Mouse (Mus musculus) central nervous system, embryonic 11.5 days (tissue): ENCODE data around the gene Gm8914. TPM values are rescaled to one million over a fixed set of nuclear protein-coding genes. Genes with fewer than 3 reads are reported as not detected.

Experiments used
- polyA plus RNA-seq: library from polyadenylated mRNA; depleted of rRNA; stranded (reverse); fragments of >200 nt; gene quantifications from 2 replicates; pipeline ENCODE4 v1.2.3, GENCODE M21; 2012; rRNA removed

The Gm8914 gene
- polyA plus RNA-seq, result not detected in 2 replicates

DNA sequence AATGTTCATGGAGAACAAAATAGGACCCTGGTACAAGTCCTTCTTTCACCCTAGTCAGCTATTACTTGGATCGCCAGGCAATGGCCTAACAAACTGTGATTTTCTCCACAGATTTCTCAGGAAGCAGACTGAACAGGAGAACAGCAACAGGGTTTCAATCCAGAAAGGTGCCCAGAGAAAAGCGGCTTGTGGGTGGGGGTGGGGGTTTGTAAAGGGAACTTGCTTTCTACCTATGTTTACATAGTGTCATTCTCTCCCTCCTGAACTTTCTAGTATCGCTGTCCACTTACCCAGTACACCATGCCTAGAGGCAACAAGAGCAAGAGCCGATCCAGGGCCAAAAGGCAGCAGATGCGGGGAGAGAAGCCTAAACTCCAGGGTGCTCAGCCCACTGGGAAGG lies at the start of gene Gm8914:
Gene Gm8914, plus strand, starts transcription at position 301 of the 400 bp plus-strand sequence.

Other genes starting within 250 kb of the Gm8914 start
- not detected in 2 replicates for gene Mageb2, start 148.4 kb upstream of the Gm8914 start, polyA plus RNA-seq
- not detected in 2 replicates for gene Gm5072, start 87.6 kb upstream of the Gm8914 start, polyA plus RNA-seq
- not detected in 2 replicates for gene 1700084M14Rik, start 95.8 kb downstream of the Gm8914 start, polyA plus RNA-seq
- not detected in 2 replicates for gene Gm14781, start 152.1 kb downstream of the Gm8914 start, polyA plus RNA-seq